Mouse (Mus musculus) MEL (cell line): ENCODE measurements around the gene Prkag3.

ENCODE experiments used
- CTCF ChIP-seq, 3 experiments: IDR thresholded peaks in 2 of 3; conservative IDR thresholded peaks in 1 of 3; 2 replicates each; pipeline ENCODE4 v1.5.1; 2011 to 2012; ENCODE audit warnings: low read length in 3 of 3, low read depth in 2 of 3, mild to moderate bottlenecking in 2 of 3, improper control_type of control experiment in 1 of 3, inconsistent platforms in 1 of 3, mixed read lengths in 1 of 3, moderate library complexity in 1 of 3; ENCODE audit not compliant: control insufficient read depth in 1 of 3, insufficient read depth in 1 of 3, poor library complexity in 1 of 3, severe bottlenecking in 1 of 3
- E2F4 ChIP-seq: IDR thresholded peaks from 2 replicates; pipeline ENCODE4 v1.6.1; 2011; ENCODE audit warnings: low read depth, low read length, improper control_type of control experiment, borderline replicate concordance
- EP300 ChIP-seq, 2 experiments: IDR thresholded peaks; 2 replicates each; pipeline ENCODE4 v1.6.1; 2011; ENCODE audit warnings: improper control_type of control experiment in 2 of 2, low read length in 2 of 2, low read depth in 1 of 2, mild to moderate bottlenecking in 1 of 2
- GABPA ChIP-seq: IDR thresholded peaks from 2 replicates; pipeline ENCODE4 v1.6.1; 2012; ENCODE audit warnings: low read depth, mild to moderate bottlenecking, inconsistent platforms, low read length, improper control_type of control experiment, moderate library complexity
- JUND ChIP-seq: IDR thresholded peaks from 2 replicates; pipeline ENCODE4 v1.6.1; 2011; ENCODE audit warnings: low read depth, mild to moderate bottlenecking, improper control_type of control experiment, low read length
- MAFK ChIP-seq: IDR thresholded peaks from 2 replicates; pipeline ENCODE4 v1.6.1; 2011; ENCODE audit warnings: low read depth, mild to moderate bottlenecking, low read length, improper control_type of control experiment, borderline replicate concordance
- MAX ChIP-seq: IDR thresholded peaks from 2 replicates; pipeline ENCODE4 v1.6.1; 2011; ENCODE audit warnings: low read length, improper control_type of control experiment
- NRF1 ChIP-seq: IDR thresholded peaks from 2 replicates; pipeline ENCODE4 v1.6.1; 2014; ENCODE audit warnings: low read depth, mild to moderate bottlenecking, inconsistent platforms, low read length, improper control_type of control experiment, moderate library complexity; ENCODE audit not compliant: poor library complexity, insufficient read depth, severe bottlenecking
- POLR2A ChIP-seq, 2 experiments: IDR thresholded peaks; 2 replicates each; pipeline ENCODE4 v1.6.1; 2011 to 2012; ENCODE audit warnings: low read length in 2 of 2, mild to moderate bottlenecking in 2 of 2, control low read depth in 1 of 2, improper control_type of control experiment in 1 of 2, low read depth in 1 of 2, moderate library complexity in 1 of 2; ENCODE audit not compliant: control insufficient read depth in 1 of 2, insufficient read depth in 1 of 2, poor library complexity in 1 of 2
- POLR2AphosphoS5 ChIP-seq: IDR thresholded peaks from 2 replicates; pipeline ENCODE4 v1.6.1; 2012; ENCODE audit warnings: low read depth, borderline replicate concordance, mild to moderate bottlenecking, inconsistent platforms, low read length, moderate library complexity, mixed read lengths
- ZKSCAN1 ChIP-seq: IDR thresholded peaks from 2 replicates; pipeline ENCODE4 v1.6.1; 2012; ENCODE audit warnings: low read depth, mild to moderate bottlenecking, inconsistent platforms, low read length, improper control_type of control experiment, moderate library complexity

DNA sequence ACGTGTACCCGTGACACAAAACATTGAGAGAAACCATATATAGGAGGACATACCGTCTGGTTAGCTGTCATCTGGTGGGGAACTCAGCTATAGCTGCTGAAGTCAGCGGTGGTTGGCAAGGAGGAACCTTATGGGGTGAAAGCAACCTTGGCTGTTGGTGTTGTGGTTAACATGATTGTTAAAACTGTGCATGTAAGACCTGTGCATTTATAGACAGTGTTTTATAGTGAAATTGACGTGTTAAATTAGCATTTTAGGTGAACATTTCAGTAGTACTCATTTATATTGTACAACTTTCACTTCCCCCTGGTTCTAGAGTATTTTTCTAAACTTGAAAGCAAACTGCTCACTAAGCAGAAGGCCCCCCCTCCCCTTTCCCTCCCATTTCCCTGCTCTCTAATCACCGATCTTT lies 46.9 kb downstream of the Prkag3 start:
- TF ChIP-seq GABPA = no peak
- no peak for TF ChIP-seq MAX
- TF ChIP-seq MAFK = no peak
- no peak for TF ChIP-seq CTCF (IDR thresholded peaks at IDR 0.05 in 2 of 3, conservative IDR thresholded peaks at IDR 0.05 in 1 of 3; ENCODE audit: control insufficient read depth in 1 of 3, insufficient read depth in 1 of 3, low read depth in 2 of 3, low read length in 3 of 3, poor library complexity in 1 of 3, severe bottlenecking in 1 of 3)
- TF ChIP-seq JUND = no peak
- TF ChIP-seq POLR2AphosphoS5 = no peak
- TF ChIP-seq E2F4 = no peak
- TF ChIP-seq NRF1 = no peak
- no peak for TF ChIP-seq EP300 (IDR thresholded peaks at IDR 0.05; ENCODE audit: low read depth in 1 of 2, low read length in 2 of 2)
- no peak for TF ChIP-seq ZKSCAN1
- TF ChIP-seq POLR2A (IDR thresholded peaks at IDR 0.05; ENCODE audit: control insufficient read depth in 1 of 2, insufficient read depth in 1 of 2, low read depth in 1 of 2, low read length in 2 of 2, poor library complexity in 1 of 2) = no peak
